Comparison of ENCODE assay signal across 16 mouse cellular contexts in the genomic region with DNA sequence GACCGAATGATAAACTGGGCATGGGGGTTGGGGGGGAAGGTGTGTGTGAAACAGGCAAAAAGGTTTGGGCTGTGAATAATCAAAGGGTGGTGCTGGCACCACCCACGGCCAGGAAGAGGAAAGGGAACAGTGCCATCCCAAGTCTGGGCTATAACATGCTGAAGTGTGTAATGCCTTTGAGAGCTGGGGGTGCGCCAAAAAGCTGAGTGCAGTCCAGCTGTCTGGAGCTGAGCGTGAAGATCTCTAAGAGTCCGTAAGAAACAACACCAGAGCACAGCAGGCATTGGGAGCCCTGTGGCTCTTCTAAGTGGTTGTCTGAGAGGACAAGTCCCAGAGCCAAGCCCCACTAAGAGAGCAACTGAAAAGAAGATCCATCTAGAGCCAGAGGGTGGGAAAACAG.
A peak's percentile ranks its signal among the peaks of the same experiment; 100 is the strongest.
DNase-seq lines count a peak whose midpoint lies in the region; ATAC-seq and TF ChIP-seq lines count a peak whose summit lies in the region.
"Had no signal": no experiment of that assay in that cellular context is flagged by ENCODE, and none has a peak within 500 bp of the region (broad histone marks: within the 10 kb centered on the region; RNA-seq: fewer than 3 reads in every experiment).

No protein-coding gene starts in this region.

- no peaks in the 10 kb centered on the region for H3K36me3 ChIP-seq in embryonic facial prominence, embryonic 14.5 days (ENCODE audit: control insufficient read depth, insufficient read depth, low read length)
- H3K36me3 ChIP-seq in embryonic facial prominence, embryonic 10.5 days (replicated peaks) = peaks cover 33% of the 10 kb centered on the region
- 0 out of 2 replicates have a peak, but pooled peaks cover 6% of the 10 kb centered on the region for H3K36me3 ChIP-seq in heart, embryonic 10.5 days
- no peaks in the 10 kb centered on the region for H3K36me3 ChIP-seq in midbrain, postnatal 0 days (ENCODE audit: insufficient read depth, low read length)
- peaks cover 13% of the 10 kb centered on the region for H3K36me3 ChIP-seq in midbrain, embryonic 10.5 days
- H3K36me3 ChIP-seq: embryonic facial prominence, embryonic 12.5 days; G1E; hindbrain, embryonic 15.5 days had no signal

- TF ChIP-seq CTCF in midbrain, postnatal 0 days (IDR thresholded peaks at IDR 0.05) = no peak

- no peak overlapping the region for H3K4me3 ChIP-seq in embryonic facial prominence, embryonic 14.5 days (ENCODE audit: low read depth, low read length)
- no peak overlapping the region for H3K4me3 ChIP-seq in embryonic facial prominence, embryonic 10.5 days
- H3K4me3 ChIP-seq in heart, embryonic 10.5 days = no peak overlapping the region
- H3K4me3 ChIP-seq in midbrain, postnatal 0 days (ENCODE audit: low read depth, low read length) = no peak overlapping the region
- no peak overlapping the region for H3K4me3 ChIP-seq in midbrain, embryonic 10.5 days
- H3K4me3 ChIP-seq: embryonic facial prominence, embryonic 12.5 days; forebrain, embryonic 13.5 days; hindbrain, embryonic 15.5 days had no signal

- peaks cover 6% of the 10 kb centered on the region; the same call in 1 of the 2 replicates for H3K4me1 ChIP-seq in embryonic facial prominence, embryonic 14.5 days (ENCODE audit: control insufficient read depth, insufficient read depth, low read length)
- peaks cover 19% of the 10 kb centered on the region; the same call in 1 of the 2 replicates for H3K4me1 ChIP-seq in embryonic facial prominence, embryonic 10.5 days
- H3K4me1 ChIP-seq in heart, embryonic 10.5 days = peaks cover 9% of the 10 kb centered on the region
- no peaks in the 10 kb centered on the region for H3K4me1 ChIP-seq in midbrain, postnatal 0 days (ENCODE audit: insufficient read depth, low read length)
- no peaks in the 10 kb centered on the region for H3K4me1 ChIP-seq in midbrain, embryonic 10.5 days
- H3K4me1 ChIP-seq: embryonic facial prominence, embryonic 12.5 days had no signal

- H3K9ac ChIP-seq in embryonic facial prominence, embryonic 14.5 days (ENCODE audit: low read depth, low read length) = no peak overlapping the region
- no peak overlapping the region for H3K9ac ChIP-seq in midbrain, postnatal 0 days (replicated peaks; ENCODE audit: low read length, poor library complexity, severe bottlenecking)
- H3K9ac ChIP-seq: embryonic facial prominence, embryonic 12.5 days; forebrain, embryonic 13.5 days; hindbrain, embryonic 15.5 days had no signal

- no peak overlapping the region for H3K4me2 ChIP-seq in embryonic facial prominence, embryonic 14.5 days (ENCODE audit: low read depth, low read length)
- H3K4me2 ChIP-seq in midbrain, postnatal 0 days (ENCODE audit: low read depth, low read length, poor library complexity, severe bottlenecking) = no peak overlapping the region
- H3K4me2 ChIP-seq: embryonic facial prominence, embryonic 12.5 days; forebrain, embryonic 13.5 days; hindbrain, embryonic 15.5 days had no signal

- intact Hi-C loops in heart, postnatal 14 days (cut with DNase I) = no loop called here

- H3K27ac ChIP-seq in embryonic facial prominence, embryonic 14.5 days (replicated peaks; ENCODE audit: low read depth, low read length) = no peak overlapping the region
- H3K27ac ChIP-seq in embryonic facial prominence, embryonic 10.5 days (replicated peaks) = no peak overlapping the region
- H3K27ac ChIP-seq in heart, embryonic 10.5 days = no peak overlapping the region
- H3K27ac ChIP-seq in midbrain, postnatal 0 days (ENCODE audit: low read depth, low read length) = no peak overlapping the region
- no peak overlapping the region for H3K27ac ChIP-seq in midbrain, embryonic 10.5 days (replicated peaks)
- H3K27ac ChIP-seq: embryonic facial prominence, embryonic 12.5 days; forebrain, embryonic 13.5 days; hindbrain, embryonic 15.5 days had no signal

- no peaks in the 10 kb centered on the region for H3K9me3 ChIP-seq in embryonic facial prominence, embryonic 14.5 days (ENCODE audit: control insufficient read depth, low read length)
- H3K9me3 ChIP-seq in embryonic facial prominence, embryonic 10.5 days = no peaks in the 10 kb centered on the region
- no peaks in the 10 kb centered on the region for H3K9me3 ChIP-seq in heart, embryonic 10.5 days
- H3K9me3 ChIP-seq in midbrain, postnatal 0 days (ENCODE audit: low read length) = no peaks in the 10 kb centered on the region
- no peaks in the 10 kb centered on the region for H3K9me3 ChIP-seq in midbrain, embryonic 10.5 days (replicated peaks)
- H3K9me3 ChIP-seq: embryonic facial prominence, embryonic 12.5 days; forebrain, embryonic 13.5 days; G1E; hindbrain, embryonic 15.5 days had no signal

- ATAC-seq in embryonic facial prominence, embryonic 14.5 days (ENCODE audit: low read depth) = no peak
- ATAC-seq in midbrain, postnatal 0 days (ENCODE audit: low FRiP score) = no peak
- ATAC-seq: forebrain, embryonic 13.5 days had no signal

- WGBS in embryonic facial prominence, embryonic 14.5 days = 70% methylated on average over 5 of the region's 5 CpGs
- WGBS in embryonic facial prominence, embryonic 10.5 days = 85% methylated on average over 5 of the region's 5 CpGs
- 71% methylated on average over 5 of the region's 5 CpGs for WGBS in heart, embryonic 10.5 days
- 64% methylated on average over 5 of the region's 5 CpGs for WGBS in midbrain, postnatal 0 days
- WGBS in midbrain, embryonic 10.5 days = 77% methylated on average over 5 of the region's 5 CpGs

- no peaks in the 10 kb centered on the region for H3K27me3 ChIP-seq in embryonic facial prominence, embryonic 14.5 days (replicated peaks; ENCODE audit: control insufficient read depth, insufficient read depth, low read length)
- no peaks in the 10 kb centered on the region for H3K27me3 ChIP-seq in embryonic facial prominence, embryonic 10.5 days (replicated peaks; ENCODE audit: low read depth, poor library complexity, severe bottlenecking)
- no peaks in the 10 kb centered on the region for H3K27me3 ChIP-seq in heart, embryonic 10.5 days (ENCODE audit: insufficient read depth, poor library complexity, severe bottlenecking)
- H3K27me3 ChIP-seq in midbrain, postnatal 0 days (ENCODE audit: insufficient read depth, low read length) = no peaks in the 10 kb centered on the region
- H3K27me3 ChIP-seq in midbrain, embryonic 10.5 days (ENCODE audit: low read depth, poor library complexity, severe bottlenecking) = no peaks in the 10 kb centered on the region
- H3K27me3 ChIP-seq: embryonic facial prominence, embryonic 12.5 days; forebrain, embryonic 13.5 days; hindbrain, embryonic 15.5 days had no signal

- peak; percentile 44 for DNase-seq in embryonic facial prominence, embryonic 14.5 days (ENCODE audit: low spot score)
- DNase-seq in embryonic facial prominence, embryonic 10.5 days (ENCODE audit: low spot score) = no peak
- peak; percentile 35 to 50 for DNase-seq in heart, postnatal 14 days
- no peak for DNase-seq in heart, embryonic 10.5 days (ENCODE audit: low spot score)
- DNase-seq in midbrain, postnatal 0 days (ENCODE audit: low spot score) = peak; percentile 33
- DNase-seq in midbrain, embryonic 10.5 days (ENCODE audit: low spot score) = no peak
- DNase-seq in lung, postnatal 10 days = peak; percentile 66
- no peak for DNase-seq in ovary, postnatal 14 days (ENCODE audit: low spot score)
- DNase-seq: B cell, adult 2 months; kidney, postnatal 14 days; layer of hippocampus, postnatal 36 days; liver had no signal

Comparison
In these comparisons a context has a peak if more than half of its experiments do, and no peak if none do; other contexts are left out.
1. DNase-seq: peak in embryonic facial prominence, embryonic 14.5 days (single experiment), heart, postnatal 14 days (2 of 2), midbrain, postnatal 0 days (single experiment) and lung, postnatal 10 days (single experiment); none in embryonic facial prominence, embryonic 10.5 days (single experiment), heart, embryonic 10.5 days (single experiment), midbrain, embryonic 10.5 days (single experiment) and ovary, postnatal 14 days (single experiment).